24 mouse cellular contexts compared by ENCODE assay signal in genomic region chr3:30097713-30098112, GRCm38 (mm10).
DNase-seq lines count a peak whose midpoint lies in the region; ATAC-seq and TF ChIP-seq lines count a peak whose summit lies in the region.
"Had no signal": no experiment of that assay in that cellular context is flagged by ENCODE, and none has a peak within 500 bp of the region (broad histone marks: within the 10 kb centered on the region; RNA-seq: fewer than 3 reads in every experiment).

No protein-coding gene starts in this region.

- H3K27ac ChIP-seq in heart, embryonic 16.5 days (ENCODE audit: low read length) = peak overlapping the region; percentile 51; the same call in 1 of the 2 replicates
- no peak overlapping the region for H3K27ac ChIP-seq in heart, embryonic 10.5 days
- peak overlapping the region; percentile 16 for H3K27ac ChIP-seq in lung, embryonic 15.5 days
- peak overlapping the region; percentile 70; the same call in 1 of the 2 replicates for H3K27ac ChIP-seq in embryonic fibroblast, embryonic 13.5 days (ENCODE audit: insufficient read depth, low read length)
- no peak overlapping the region for H3K27ac ChIP-seq in midbrain, embryonic 16.5 days (ENCODE audit: low read length)
- H3K27ac ChIP-seq: embryonic facial prominence, embryonic 10.5 days; forebrain, embryonic 10.5 days; hindbrain, embryonic 13.5 days; neural tube, embryonic 13.5 days had no signal

- no peak overlapping the region for H3K9ac ChIP-seq in heart, embryonic 16.5 days (ENCODE audit: low read length)
- no peak overlapping the region for H3K9ac ChIP-seq in lung, embryonic 15.5 days
- no peak overlapping the region for H3K9ac ChIP-seq in midbrain, embryonic 16.5 days (ENCODE audit: low read depth, low read length)
- H3K9ac ChIP-seq: hindbrain, embryonic 13.5 days; neural tube, embryonic 13.5 days had no signal

- H3K4me3 ChIP-seq in heart, embryonic 16.5 days (ENCODE audit: low read length) = no peak overlapping the region
- no peak overlapping the region for H3K4me3 ChIP-seq in heart, embryonic 10.5 days
- no peak overlapping the region for H3K4me3 ChIP-seq in lung, embryonic 15.5 days
- H3K4me3 ChIP-seq in embryonic fibroblast, embryonic 13.5 days (ENCODE audit: insufficient read depth, low read length) = no peak overlapping the region
- no peak overlapping the region for H3K4me3 ChIP-seq in midbrain, embryonic 16.5 days (ENCODE audit: low read depth, low read length)
- H3K4me3 ChIP-seq: embryonic facial prominence, embryonic 10.5 days; forebrain, embryonic 10.5 days; hindbrain, embryonic 13.5 days; neural tube, embryonic 13.5 days had no signal

- H3K27me3 ChIP-seq in heart, embryonic 16.5 days (ENCODE audit: control insufficient read depth, insufficient read depth, low read length) = no peaks in the 10 kb centered on the region
- H3K27me3 ChIP-seq in heart, embryonic 10.5 days (ENCODE audit: insufficient read depth, poor library complexity, severe bottlenecking) = no peaks in the 10 kb centered on the region
- no peaks in the 10 kb centered on the region for H3K27me3 ChIP-seq in lung, embryonic 15.5 days
- H3K27me3 ChIP-seq in midbrain, embryonic 16.5 days (ENCODE audit: control insufficient read depth, insufficient read depth, low read depth, low read length) = no peaks in the 10 kb centered on the region
- H3K27me3 ChIP-seq: hindbrain, embryonic 13.5 days; neural tube, embryonic 13.5 days had no signal

- no peak for DNase-seq in heart, embryonic 10.5 days (ENCODE audit: low spot score)
- DNase-seq in lung, adult 18-20 months = no peak
- no peak for DNase-seq in c-Kit-positive CD71-positive TER-119-positive erythroid progenitor cells, embryonic 14.5 days (ENCODE audit: low spot score)
- DNase-seq: adrenal gland, postnatal 14 days; cerebellum, adult 8-10 months; gastrocnemius, postnatal 14 days; heart, adult 18-20 months; heart, postnatal 36 days; kidney, adult 18-20 months; kidney, postnatal 4 days; layer of hippocampus, adult 9-11 months; lung, postnatal 4 days; midbrain, embryonic 14.5 days; retina, postnatal 1 day had no signal

- 69% methylated on average over 3 of the region's 3 CpGs for WGBS in heart, embryonic 16.5 days
- WGBS in heart, embryonic 10.5 days = 75% methylated on average over 3 of the region's 3 CpGs
- 33% methylated on average over 3 of the region's 3 CpGs for WGBS in lung, embryonic 15.5 days
- WGBS in midbrain, embryonic 16.5 days = 89% methylated on average over 3 of the region's 3 CpGs

- H3K36me3 ChIP-seq in heart, embryonic 16.5 days (ENCODE audit: control insufficient read depth, insufficient read depth) = no peaks in the 10 kb centered on the region
- H3K36me3 ChIP-seq in heart, embryonic 10.5 days = no peaks in the 10 kb centered on the region
- no peaks in the 10 kb centered on the region for H3K36me3 ChIP-seq in lung, embryonic 15.5 days
- no peaks in the 10 kb centered on the region for H3K36me3 ChIP-seq in midbrain, embryonic 16.5 days (ENCODE audit: control insufficient read depth, insufficient read depth, low read length)
- H3K36me3 ChIP-seq: embryonic facial prominence, embryonic 10.5 days; forebrain, embryonic 10.5 days; hindbrain, embryonic 13.5 days; neural tube, embryonic 13.5 days had no signal

- no peaks in the 10 kb centered on the region for H3K4me1 ChIP-seq in heart, embryonic 16.5 days (ENCODE audit: control insufficient read depth, insufficient read depth, low read length)
- H3K4me1 ChIP-seq in heart, embryonic 10.5 days = peaks cover 5% of the 10 kb centered on the region; the same call in 1 of the 2 replicates
- H3K4me1 ChIP-seq in lung, embryonic 15.5 days = peaks cover 15% of the 10 kb centered on the region
- peaks cover 22% of the 10 kb centered on the region for H3K4me1 ChIP-seq in embryonic fibroblast, embryonic 13.5 days (ENCODE audit: control insufficient read depth, insufficient read depth, low read length)
- no peaks in the 10 kb centered on the region for H3K4me1 ChIP-seq in midbrain, embryonic 16.5 days (ENCODE audit: control insufficient read depth, insufficient read depth, low read length)
- H3K4me1 ChIP-seq: forebrain, embryonic 10.5 days; hindbrain, embryonic 13.5 days; neural tube, embryonic 13.5 days had no signal

- no peak overlapping the region for H3K4me2 ChIP-seq in heart, embryonic 16.5 days (ENCODE audit: low read depth, low read length)
- H3K4me2 ChIP-seq in lung, embryonic 15.5 days = no peak overlapping the region
- H3K4me2 ChIP-seq in midbrain, embryonic 16.5 days (ENCODE audit: low read length) = no peak overlapping the region
- H3K4me2 ChIP-seq: hindbrain, embryonic 13.5 days; neural tube, embryonic 13.5 days had no signal

- no peak for TF ChIP-seq CTCF in embryonic fibroblast, embryonic 13.5 days (IDR thresholded peaks at IDR 0.05; ENCODE audit: borderline replicate concordance, insufficient read depth, low read length)

- TF ChIP-seq POLR2A in embryonic fibroblast, embryonic 13.5 days (IDR thresholded peaks at IDR 0.05; ENCODE audit: low read depth, low read length) = no peak

- no peaks in the 10 kb centered on the region for H3K9me3 ChIP-seq in heart, embryonic 16.5 days (replicated peaks; ENCODE audit: control insufficient read depth, low read length)
- H3K9me3 ChIP-seq in heart, embryonic 10.5 days = no peaks in the 10 kb centered on the region
- H3K9me3 ChIP-seq in lung, embryonic 15.5 days = no peaks in the 10 kb centered on the region
- no peaks in the 10 kb centered on the region for H3K9me3 ChIP-seq in midbrain, embryonic 16.5 days (replicated peaks; ENCODE audit: control insufficient read depth, low read length, poor library complexity, severe bottlenecking)
- H3K9me3 ChIP-seq: embryonic facial prominence, embryonic 10.5 days; forebrain, embryonic 10.5 days; hindbrain, embryonic 13.5 days; neural tube, embryonic 13.5 days had no signal

- no peak for ATAC-seq in heart, embryonic 16.5 days (replicated peaks; ENCODE audit: extremely low read depth, insufficient read depth, low FRiP score)
- no peak; the same call in 1 of the 2 replicates for ATAC-seq in lung, embryonic 15.5 days (ENCODE audit: borderline replicate concordance, extremely low read depth, low FRiP score, low TSS enrichment)
- no peak for ATAC-seq in midbrain, embryonic 16.5 days
- ATAC-seq: forebrain, embryonic 16.5 days; inflammation-experienced regulatory T-cells, adult 6 months had no signal

Comparison
In these comparisons a context has a peak if more than half of its experiments do, and no peak if none do; other contexts are left out.
1. H3K27ac ChIP-seq: peak in heart, embryonic 16.5 days (single experiment), lung, embryonic 15.5 days (single experiment) and embryonic fibroblast, embryonic 13.5 days (single experiment); none in heart, embryonic 10.5 days (single experiment) and midbrain, embryonic 16.5 days (single experiment).